8 mouse cellular contexts compared by ENCODE assay signal in the genomic region with DNA sequence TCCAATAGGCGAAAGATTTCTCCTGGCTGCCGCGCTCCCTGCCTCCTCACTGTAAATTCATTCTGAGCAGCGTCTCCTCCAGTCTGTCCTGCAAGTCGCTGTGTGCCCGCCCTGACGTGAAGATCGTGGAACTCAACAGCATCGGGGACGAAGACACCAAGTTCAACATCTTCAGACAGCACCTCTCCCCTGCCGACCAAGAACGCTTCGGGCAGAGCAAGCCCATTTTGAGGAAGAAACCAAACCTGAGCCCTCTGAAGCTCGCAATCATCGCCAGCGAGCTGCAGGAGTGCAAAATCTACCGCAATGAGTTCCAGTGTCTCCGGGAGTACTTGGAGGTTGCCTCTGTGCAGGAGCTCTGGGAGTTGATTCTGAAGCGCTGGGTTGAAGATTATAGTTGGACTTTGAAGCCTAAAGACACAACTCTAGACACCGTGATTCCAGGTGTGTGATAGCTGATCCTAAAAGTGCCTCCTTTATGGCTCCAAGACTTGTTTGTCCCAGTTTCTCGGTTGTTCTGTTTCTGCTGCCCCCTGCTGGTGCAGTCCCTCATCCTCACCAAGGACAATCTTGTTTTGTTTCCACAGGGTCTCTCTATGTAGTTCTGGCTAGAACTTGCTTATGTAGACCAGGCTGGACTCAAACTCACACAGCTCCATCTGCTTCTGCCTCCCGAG. TPM values are rescaled to one million over a fixed set of nuclear protein-coding genes. Genes with fewer than 3 reads are reported as not detected.
DNase-seq lines count a peak whose midpoint lies in the region; ATAC-seq and TF ChIP-seq lines count a peak whose summit lies in the region.

No protein-coding gene starts in this region.

- peak; percentile 86 for TF ChIP-seq CTCF in lung, postnatal 0 days (IDR thresholded peaks at IDR 0.05)

- 0 out of 2 replicates have a peak, but pooled peaks cover 2% of the 10 kb centered on the region for H3K4me1 ChIP-seq in hindbrain, embryonic 11.5 days (replicated peaks; ENCODE audit: control insufficient read depth, insufficient read depth, low read length)
- H3K4me1 ChIP-seq in lung, postnatal 0 days (ENCODE audit: insufficient read depth, low read depth, low read length) = peaks cover 8% of the 10 kb centered on the region; the same call in 1 of the 2 replicates

- peak; percentile 92 for DNase-seq in NIH3T3 (ENCODE audit: low read depth)
- DNase-seq in cerebellum, adult 9-11 months = peak; percentile 72
- peak; percentile 52 to 95 for DNase-seq in frontal cortex, adult 2 months (ENCODE audit: extremely low spot score in 1 of 2, low spot score in 1 of 2)
- peak; percentile 92 for DNase-seq in hindbrain, embryonic 11.5 days (ENCODE audit: low spot score)
- peak; percentile 77 for DNase-seq in layer of hippocampus, adult 9-11 months
- peak; percentile 83 for DNase-seq in lung, postnatal 0 days (ENCODE audit: low spot score)
- DNase-seq in ovary, postnatal 14 days (ENCODE audit: low spot score) = peak; percentile 83
- DNase-seq in thymus, postnatal 10 days (ENCODE audit: low spot score in 2 of 2) = peak; percentile 70 to 91

- peak overlapping the region; percentile 28 for H3K4me3 ChIP-seq in hindbrain, embryonic 11.5 days (ENCODE audit: low read depth, low read length)
- H3K4me3 ChIP-seq in lung, postnatal 0 days (ENCODE audit: low read depth, low read length) = peak overlapping the region; percentile 41

- no peak overlapping the region for H3K27ac ChIP-seq in hindbrain, embryonic 11.5 days (ENCODE audit: low read depth, low read length)
- no peak overlapping the region for H3K27ac ChIP-seq in lung, postnatal 0 days (ENCODE audit: low read length)

- H3K9me3 ChIP-seq in hindbrain, embryonic 11.5 days (ENCODE audit: control insufficient read depth, low read length) = no peaks in the 10 kb centered on the region
- no peaks in the 10 kb centered on the region for H3K9me3 ChIP-seq in lung, postnatal 0 days (ENCODE audit: low read length)

- H3K4me2 ChIP-seq in hindbrain, embryonic 11.5 days (replicated peaks; ENCODE audit: low read depth, low read length) = peak overlapping the region; percentile 41
- H3K4me2 ChIP-seq in lung, postnatal 0 days (replicated peaks; ENCODE audit: low read depth, low read length) = peak overlapping the region; percentile 65

- TF ChIP-seq EP300 in lung, postnatal 0 days (IDR thresholded peaks at IDR 0.05) = no peak

- 16% methylated on average over 22 of the region's 22 CpGs for WGBS in hindbrain, embryonic 11.5 days
- WGBS in lung, postnatal 0 days = 8% methylated on average over 22 of the region's 22 CpGs

- ATAC-seq in hindbrain, embryonic 11.5 days (ENCODE audit: low FRiP score) = peak; percentile 49; the same call in 1 of the 2 replicates
- peak; percentile 50 for ATAC-seq in lung, postnatal 0 days

- peak overlapping the region; percentile 29 for H3K9ac ChIP-seq in hindbrain, embryonic 11.5 days (ENCODE audit: low read depth, low read length)
- 0 out of 2 replicates have a peak overlapping the region, but pooled peaks have one; percentile 36 for H3K9ac ChIP-seq in lung, postnatal 0 days (replicated peaks; ENCODE audit: low read depth)

- H3K36me3 ChIP-seq in hindbrain, embryonic 11.5 days (ENCODE audit: control insufficient read depth, insufficient read depth, low read length) = no peaks in the 10 kb centered on the region
- H3K36me3 ChIP-seq in lung, postnatal 0 days (ENCODE audit: insufficient read depth, low read length) = no peaks in the 10 kb centered on the region

- H3K27me3 ChIP-seq in hindbrain, embryonic 11.5 days (ENCODE audit: control insufficient read depth, insufficient read depth, low read length) = no peaks in the 10 kb centered on the region
- no peaks in the 10 kb centered on the region for H3K27me3 ChIP-seq in lung, postnatal 0 days (replicated peaks; ENCODE audit: insufficient read depth, low read length)

RNA-seq across cellular contexts. Expression of gene Ttc41, which starts 25.4 kb away (rescaled TPM):
- polyA plus RNA-seq in frontal cortex, adult 2 months (2012; rRNA removed) = 2.2 and 3.3 TPM in 2 replicates
- 1.1 and 2.0 TPM in 2 replicates for polyA plus RNA-seq in hindbrain, embryonic 11.5 days (2014; fragmentation: Nextera tagmentation; extraction: Ambion mirVana)
- 0.67 and 1.0 TPM in 2 replicates for polyA plus RNA-seq in lung, postnatal 0 days (2015; fragmentation: Nextera tagmentation; extraction: Ambion mirVana)

RNA-seq across cellular contexts. Expression of gene Hsp90b1, which starts 25.7 kb away (rescaled TPM):
- polyA plus RNA-seq in frontal cortex, adult 2 months (2012; rRNA removed) = 188 and 199 TPM in 2 replicates
- 522 and 547 TPM in 2 replicates for polyA plus RNA-seq in hindbrain, embryonic 11.5 days (2014; fragmentation: Nextera tagmentation; extraction: Ambion mirVana)
- polyA plus RNA-seq in lung, postnatal 0 days (2015; fragmentation: Nextera tagmentation; extraction: Ambion mirVana) = 283 and 342 TPM in 2 replicates

RNA-seq across cellular contexts. Expression of gene Gm49358, which starts 32.8 kb away (rescaled TPM):
- polyA plus RNA-seq in frontal cortex, adult 2 months (2012; rRNA removed) = not detected in 2 replicates
- not detected in 2 replicates for polyA plus RNA-seq in hindbrain, embryonic 11.5 days (2014; fragmentation: Nextera tagmentation; extraction: Ambion mirVana)
- polyA plus RNA-seq in lung, postnatal 0 days (2015; fragmentation: Nextera tagmentation; extraction: Ambion mirVana) = not detected in 2 replicates

RNA-seq across cellular contexts. Expression of gene Nt5dc3, which starts 47.8 kb away (rescaled TPM):
- 34.4 and 34.7 TPM in 2 replicates for polyA plus RNA-seq in frontal cortex, adult 2 months (2012; rRNA removed)
- 1.5 and 1.7 TPM in 2 replicates for polyA plus RNA-seq in hindbrain, embryonic 11.5 days (2014; fragmentation: Nextera tagmentation; extraction: Ambion mirVana)
- 1.2 and 1.3 TPM in 2 replicates for polyA plus RNA-seq in lung, postnatal 0 days (2015; fragmentation: Nextera tagmentation; extraction: Ambion mirVana)
